Mouse (Mus musculus) lung, adult 2 months (tissue): ENCODE results near the gene Atf7. TPM values are rescaled to one million over a fixed set of nuclear protein-coding genes. Genes with fewer than 3 reads are reported as not detected.

Source experiments
- DNase-seq: peaks from one replicate; pipeline ENCODE4 v3.0.0; 2022
- H3K4me1 ChIP-seq: fragments of 200-500 bp; 2 replicates; pipeline ENCODE4 v1.6.1; 2011; ENCODE audit warnings: low read length; ENCODE audit not compliant: control insufficient read depth, insufficient read depth
- H3K4me3 ChIP-seq: fragments of 200-500 bp; replicated peaks from 2 replicates; pipeline ENCODE3; 2011; ENCODE audit warnings: low read depth, mild to moderate bottlenecking, control low read depth, low read length; ENCODE audit errors: extremely low read depth
- CTCF ChIP-seq: fragments of 200-500 bp; IDR thresholded peaks from 2 replicates; pipeline ENCODE4 v1.5.1; 2011; ENCODE audit warnings: mild to moderate bottlenecking, low read length, control low read depth; ENCODE audit not compliant: insufficient read depth
- POLR2A ChIP-seq: fragments of 200-500 bp; IDR thresholded peaks from 2 replicates; pipeline ENCODE4 v1.6.1; 2011; ENCODE audit warnings: low read depth, mild to moderate bottlenecking, control low read depth, low read length, borderline replicate concordance; ENCODE audit errors: extremely low read depth
- WGBS: fragments of 180-500 bp; shearing (Covaris S2); methylation state at CpG from one replicate; pipeline ENCODE4 v1.1.7; 2018; 5-methylcytosine and 5-hydroxymethylcytosine counted together
- polyA plus RNA-seq: library from polyadenylated mRNA; depleted of rRNA; stranded (reverse); fragments of >200 nt; gene quantifications from 2 replicates; pipeline ENCODE4 v1.2.3, GENCODE M21; 2012

The Atf7 gene
- polyA plus RNA-seq, 1 experiment = 119 TPM

- no peak for TF ChIP-seq CTCF
- no peak for TF ChIP-seq POLR2A
- no peak overlapping the region for H3K4me3 ChIP-seq
- DNase-seq = no peak
- H3K4me1 ChIP-seq = no peaks in the 10 kb centered on the region
- WGBS = 48% methylated on average over 9 of the region's 9 CpGs
These were observed 119.3 kb downstream of the Atf7 start for GRCm38 (mm10) chr15:102505770-102506463.

DNA sequence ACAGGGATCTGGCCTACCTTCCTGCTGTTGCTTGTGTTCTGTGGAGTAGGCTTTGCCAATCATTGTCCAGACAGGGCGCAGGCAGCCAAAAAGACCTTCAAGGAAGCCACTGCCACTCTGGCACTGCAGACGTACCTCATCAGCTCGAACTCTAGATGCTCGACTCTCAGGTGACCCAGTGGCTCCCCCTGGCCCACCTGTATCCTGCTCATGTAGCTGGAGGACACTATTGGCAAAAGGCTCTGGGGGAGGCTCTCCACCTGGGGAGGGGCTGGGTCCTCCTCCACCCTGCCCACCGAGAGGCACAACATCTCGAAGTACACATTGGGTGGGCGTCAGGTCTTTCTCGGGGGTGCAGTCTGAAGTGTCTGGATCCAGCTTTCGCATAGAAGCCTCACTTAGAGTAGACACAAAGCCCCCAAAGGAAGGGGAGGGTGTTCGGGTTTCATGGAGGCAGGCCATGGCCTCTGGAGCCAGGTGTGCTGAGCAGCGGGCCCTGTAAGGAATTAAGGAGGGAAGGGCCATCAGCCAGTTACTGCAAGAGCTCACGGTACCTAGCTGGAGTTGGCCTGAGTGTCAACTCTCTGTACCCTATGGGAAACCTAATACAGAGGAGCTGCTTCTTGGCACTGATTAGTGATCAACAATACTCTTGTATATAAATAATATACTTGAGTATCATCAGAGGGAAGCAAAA, 120.0 kb downstream of the Atf7 start:
- no peak for TF ChIP-seq CTCF
- no peak for TF ChIP-seq POLR2A
- H3K4me3 ChIP-seq = no peak overlapping the region
- DNase-seq = no peak
- WGBS = 55% methylated on average over 12 of the region's 12 CpGs
- no peaks in the 10 kb centered on the region for H3K4me1 ChIP-seq

DNA sequence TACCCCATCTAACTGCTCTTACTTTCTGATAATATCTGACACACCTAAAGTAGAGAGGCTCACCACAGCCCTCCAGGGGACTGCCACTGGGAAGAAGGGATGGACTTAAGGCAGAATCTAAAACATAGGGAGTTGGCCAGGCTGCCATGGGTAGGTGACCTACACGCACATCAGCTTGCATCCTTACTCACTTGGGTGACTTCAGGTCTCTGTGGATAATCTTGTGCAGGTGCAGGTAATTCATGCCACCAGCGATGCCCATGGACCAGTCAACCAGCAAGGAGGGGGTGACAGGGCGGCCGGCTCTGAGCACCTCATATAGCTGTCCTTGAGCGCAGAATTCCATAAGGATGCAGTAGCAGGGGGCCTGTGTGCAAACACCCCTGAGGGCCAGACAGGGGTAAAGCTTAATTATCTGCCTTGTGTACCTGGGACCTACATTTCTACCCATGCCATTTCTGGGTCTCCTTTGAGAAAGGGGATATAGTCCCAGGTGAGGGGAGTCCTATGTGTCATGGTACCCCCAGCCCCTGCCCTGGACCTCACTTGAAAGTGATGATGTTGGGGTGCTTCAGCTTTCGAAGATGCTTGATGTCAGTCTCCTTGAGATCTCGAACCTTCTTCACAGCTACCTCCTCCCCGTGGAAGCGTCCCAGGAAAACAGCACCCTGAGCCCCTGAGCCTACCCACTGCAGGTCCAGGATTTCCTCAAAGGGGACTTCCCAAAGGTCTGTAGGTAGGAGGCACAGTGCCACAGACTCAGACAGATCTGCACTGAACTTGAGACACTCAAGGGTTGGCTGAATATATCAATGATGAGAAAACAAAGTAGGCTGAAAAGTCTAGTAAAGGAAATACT, 121.1 kb downstream of the Atf7 start:
- Histone ChIP-seq H3K4me1 (no peaks in the 10 kb centered on the region), H3K4me3 (no peak overlapping the region)
- no peak for DNase-seq
- WGBS = 82% methylated on average over 9 of the region's 9 CpGs
- no peak for TF ChIP-seq POLR2A
- TF ChIP-seq CTCF = no peak

DNA sequence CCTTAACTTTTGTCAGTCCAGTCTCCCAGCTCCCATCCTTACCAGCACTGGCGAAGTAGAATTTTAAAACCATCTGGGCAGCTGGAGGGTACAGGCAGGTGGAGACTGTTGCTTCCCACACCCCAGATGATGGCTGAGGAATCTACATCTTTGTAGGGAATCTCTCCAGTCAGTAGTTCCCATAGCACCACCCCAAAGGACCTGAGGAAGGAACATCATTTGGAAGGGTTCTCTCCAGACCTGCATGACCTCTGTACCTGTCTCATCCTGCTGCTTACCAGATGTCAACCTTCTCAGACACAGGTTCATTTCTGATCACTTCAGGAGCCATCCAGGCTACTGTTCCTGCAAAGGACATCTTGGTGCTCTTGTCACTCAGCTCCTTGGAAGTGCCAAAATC, 121.8 kb downstream of the Atf7 start, which contains the start of gene Gm10337:
Gene Gm10337, plus strand, starts transcription at position 276 of the 400 bp plus-strand sequence.
- TF ChIP-seq CTCF (no peak), POLR2A (no peak)
- no peaks in the 10 kb centered on the region for H3K4me1 ChIP-seq
- H3K4me3 ChIP-seq = no peak within 1 kb of the TSS
- WGBS = 94% methylated on average over 1 of the region's 1 CpGs
- DNase-seq = no peak

DNA sequence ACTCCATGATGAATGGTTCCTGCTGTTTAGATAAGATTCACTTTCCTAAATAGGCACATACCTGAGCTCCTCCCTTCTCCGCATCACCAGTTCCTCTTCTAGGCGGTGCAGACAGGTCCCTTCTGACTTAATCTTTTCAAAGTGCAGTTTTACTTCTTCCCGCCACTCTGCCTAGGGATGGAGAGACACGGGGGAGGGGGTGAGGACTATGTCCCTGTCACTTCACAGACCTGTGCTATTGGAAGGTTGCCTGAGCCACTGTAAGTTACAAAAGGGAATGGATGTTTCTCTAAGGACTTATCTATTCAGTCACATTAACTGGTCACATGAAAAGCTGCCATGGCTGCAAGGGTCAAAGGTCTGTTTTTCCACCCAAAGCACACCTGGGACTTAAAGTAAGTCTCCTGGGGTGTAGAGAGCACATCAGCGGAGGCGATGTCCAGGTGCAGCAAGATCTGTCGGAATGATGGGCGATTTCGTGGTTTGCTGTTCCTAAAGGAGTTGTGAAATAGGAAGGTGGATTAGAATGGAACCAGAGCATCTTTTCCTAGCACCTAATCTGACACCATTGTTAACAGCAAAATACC, 122.9 kb downstream of the Atf7 start:
- H3K4me1 ChIP-seq = no peaks in the 10 kb centered on the region
- no peak for DNase-seq
- TF ChIP-seq POLR2A (no peak), CTCF (no peak)
- no peak overlapping the region for H3K4me3 ChIP-seq
- WGBS = 72% methylated on average over 9 of the region's 9 CpGs

GRCm38 (mm10) chr15:102501084-102501814, 124.0 kb downstream of the Atf7 start:
- H3K4me1 ChIP-seq = no peaks in the 10 kb centered on the region
- TF ChIP-seq CTCF (no peak), POLR2A (no peak)
- 81% methylated on average over 19 of the region's 19 CpGs for WGBS
- H3K4me3 ChIP-seq = no peak overlapping the region
- DNase-seq = no peak

- TF ChIP-seq CTCF (no peak), POLR2A (no peak)
- no peaks in the 10 kb centered on the region for H3K4me1 ChIP-seq
- 87% methylated on average over 5 of the region's 5 CpGs for WGBS
- no peak for DNase-seq
- H3K4me3 ChIP-seq = no peak overlapping the region
These were observed 124.8 kb downstream of the Atf7 start for GRCm38 (mm10) chr15:102500479-102500878.

GRCm38 (mm10) chr15:102499851-102500250, 125.4 kb downstream of the Atf7 start:
- Histone ChIP-seq H3K4me1 (no peaks in the 10 kb centered on the region), H3K4me3 (no peak overlapping the region)
- TF ChIP-seq CTCF = no peak
- no peak for TF ChIP-seq POLR2A
- 84% methylated on average over 6 of the region's 6 CpGs for WGBS
- no peak for DNase-seq
